Mouse (Mus musculus) embryonic facial prominence, embryonic 10.5 days (tissue): Measurements from ENCODE around the gene Tln1. TPM values are rescaled to one million over a fixed set of nuclear protein-coding genes. Genes with fewer than 3 reads are reported as not detected.
"Not testable (repeated sequence)": the region's sequence is repeated elsewhere in the genome, so short reads cannot be mapped to it uniquely, and the experiment has no call there.

Experiments
- DNase-seq: peaks from one replicate; pipeline ENCODE4 v3.0.0-alpha.2; 2017; ENCODE audit warnings: low spot score
- H3K27ac ChIP-seq: fragments of 300-500 bp; sonication (generic); replicated peaks from 2 replicates; pipeline ENCODE4 v1.5.1; 2016; ENCODE audit warnings: mild to moderate bottlenecking
- H3K27me3 ChIP-seq: fragments of 300-500 bp; sonication (generic); replicated peaks from 2 replicates; pipeline ENCODE4 v1.6.1; 2016; ENCODE audit warnings: low read depth, mild to moderate bottlenecking; ENCODE audit not compliant: poor library complexity, severe bottlenecking
- H3K36me3 ChIP-seq: fragments of 300-500 bp; sonication (generic); replicated peaks from 2 replicates; pipeline ENCODE4 v1.6.1; 2016; ENCODE audit warnings: mild to moderate bottlenecking, moderate library complexity
- H3K4me1 ChIP-seq: fragments of 300-500 bp; sonication (generic); 2 replicates; pipeline ENCODE4 v1.6.1; 2016
- H3K4me3 ChIP-seq: fragments of 300-500 bp; sonication (generic); 2 replicates; pipeline ENCODE4 v1.5.1; 2016; ENCODE audit warnings: mild to moderate bottlenecking, moderate library complexity
- H3K9me3 ChIP-seq: fragments of 300-500 bp; sonication (generic); 2 replicates; pipeline ENCODE4 v1.6.1; 2016; ENCODE audit warnings: mild to moderate bottlenecking
- WGBS: fragments of 180-500 bp; shearing (Covaris S2); methylation state at CpG from one replicate; pipeline ENCODE4 v1.1.7; 2016; 5-methylcytosine and 5-hydroxymethylcytosine counted together
- polyA plus RNA-seq: library from polyadenylated mRNA; unstranded; fragments of >200 nt; fragmentation: Nextera tagmentation; extraction: Ambion mirVana; gene quantifications from 2 replicates; pipeline ENCODE4 v1.2.1, GENCODE M21; 2016

Tln1 gene
- 53.1 and 53.5 TPM in 2 replicates for polyA plus RNA-seq

GRCm38 (mm10) chr4:43561997-43562768 is at the start of gene Tln1, which contains the start of gene Creb3:
Gene Tln1 (minus strand): TSS chr4:43562691.
Gene Creb3 (plus strand): TSS chr4:43562332.
- WGBS: under 1% methylated on average over 62 of the region's 62 CpGs
- peak; percentile 94 for DNase-seq

GRCm38 (mm10) chr4:43604751-43605685 is 42.5 kb upstream of the Tln1 start:
- H3K27ac ChIP-seq: no peak overlapping the region
- DNase-seq: no peak
- no peak overlapping the region for H3K4me3 ChIP-seq
- H3K36me3 ChIP-seq: no peaks in the 10 kb centered on the region
- H3K9me3 ChIP-seq: no peaks in the 10 kb centered on the region
- WGBS: 80% methylated on average over 9 of the region's 9 CpGs
- no peaks in the 10 kb centered on the region for H3K4me1 ChIP-seq
- H3K27me3 ChIP-seq: no peaks in the 10 kb centered on the region

More at GRCm38 (mm10) chr4:43561997-43562768, at the start of gene Tln1, which contains the start of gene Creb3:
- Histone ChIP-seq H3K36me3 (peaks cover 35% of the 10 kb centered on the region), H3K9me3 (no peaks in the 10 kb centered on the region), H3K4me1 (peaks cover 58% of the 10 kb centered on the region), H3K27ac (peak within 1 kb of the TSS; percentile 97), H3K4me3 (peak within 1 kb of the TSS; percentile 94), H3K27me3 (no peaks in the 10 kb centered on the region)

- no peak overlapping the region for H3K4me3 ChIP-seq
- 68% methylated on average over 3 of the region's 3 CpGs for WGBS
- no peaks in the 10 kb centered on the region for H3K9me3 ChIP-seq
- H3K27ac ChIP-seq: no peak overlapping the region
- H3K36me3 ChIP-seq: no peaks in the 10 kb centered on the region
- no peaks in the 10 kb centered on the region for H3K27me3 ChIP-seq
- H3K4me1 ChIP-seq: no peaks in the 10 kb centered on the region
- DNase-seq: no peak
These were observed 41.6 kb upstream of the Tln1 start for GRCm38 (mm10) chr4:43604099-43604498.

GRCm38 (mm10) chr4:43600195-43600934 is 37.9 kb upstream of the Tln1 start:
- Histone ChIP-seq H3K9me3 (no peaks in the 10 kb centered on the region), H3K27ac (no peak overlapping the region), H3K4me1 (no peaks in the 10 kb centered on the region), H3K4me3 (no peak overlapping the region), H3K36me3 (no peaks in the 10 kb centered on the region), H3K27me3 (no peaks in the 10 kb centered on the region)
- 81% methylated on average over 9 of the region's 9 CpGs for WGBS
- no peak for DNase-seq

- no peak overlapping the region for H3K4me3 ChIP-seq
- no peaks in the 10 kb centered on the region for H3K9me3 ChIP-seq
- WGBS: 85% methylated on average over 7 of the region's 7 CpGs
- H3K4me1 ChIP-seq: no peaks in the 10 kb centered on the region
- no peaks in the 10 kb centered on the region for H3K36me3 ChIP-seq
- H3K27ac ChIP-seq: no peak overlapping the region
- no peaks in the 10 kb centered on the region for H3K27me3 ChIP-seq
- DNase-seq: no peak
These were observed 36.3 kb upstream of the Tln1 start for GRCm38 (mm10) chr4:43598650-43599380.

- WGBS: 86% methylated on average over 4 of the region's 4 CpGs
- Histone ChIP-seq H3K9me3 (no peaks in the 10 kb centered on the region), H3K4me1 (0 out of 2 replicates have a peak, but pooled peaks cover 2% of the 10 kb centered on the region), H3K36me3 (no peaks in the 10 kb centered on the region), H3K4me3 (no peak overlapping the region), H3K27ac (no peak overlapping the region), H3K27me3 (no peaks in the 10 kb centered on the region)
- DNase-seq: no peak
These were observed 35.7 kb upstream of the Tln1 start for GRCm38 (mm10) chr4:43598200-43598599.

- not testable (repeated sequence) for DNase-seq, H3K27ac ChIP-seq
- WGBS: 78% methylated on average over 2 of the region's 2 CpGs
These were observed 34.1 kb upstream of the Tln1 start for GRCm38 (mm10) chr4:43596597-43596996.

GRCm38 (mm10) chr4:43593453-43593852 is 31.0 kb upstream of the Tln1 start:
- Histone ChIP-seq H3K27ac (no peak overlapping the region), H3K9me3 (no peaks in the 10 kb centered on the region), H3K4me3 (no peak overlapping the region), H3K27me3 (no peaks in the 10 kb centered on the region), H3K36me3 (no peaks in the 10 kb centered on the region), H3K4me1 (0 out of 2 replicates have a peak, but pooled peaks cover 2% of the 10 kb centered on the region)
- peak; percentile 7 for DNase-seq
- WGBS: 69% methylated on average over 3 of the region's 3 CpGs

More at GRCm38 (mm10) chr4:43596597-43596996, 34.1 kb upstream of the Tln1 start:
- not testable (repeated sequence) for H3K9me3 ChIP-seq, H3K27me3 ChIP-seq, H3K4me1 ChIP-seq, H3K36me3 ChIP-seq, H3K4me3 ChIP-seq

- H3K27me3 ChIP-seq: no peaks in the 10 kb centered on the region
- peaks cover 8% of the 10 kb centered on the region; the same call in 1 of the 2 replicates for H3K4me1 ChIP-seq
- H3K27ac ChIP-seq: no peak overlapping the region
- no peaks in the 10 kb centered on the region for H3K9me3 ChIP-seq
- no peak for DNase-seq
- H3K4me3 ChIP-seq: no peak overlapping the region
- 78% methylated on average over 3 of the region's 3 CpGs for WGBS
- H3K36me3 ChIP-seq: no peaks in the 10 kb centered on the region
These were observed 29.5 kb upstream of the Tln1 start for GRCm38 (mm10) chr4:43591961-43592360.

GRCm38 (mm10) chr4:43591543-43591942 is 29.1 kb upstream of the Tln1 start:
- peaks cover 8% of the 10 kb centered on the region; the same call in 1 of the 2 replicates for H3K4me1 ChIP-seq
- no peaks in the 10 kb centered on the region for H3K36me3 ChIP-seq
- H3K4me3 ChIP-seq: no peak overlapping the region
- DNase-seq: no peak
- no peaks in the 10 kb centered on the region for H3K9me3 ChIP-seq
- no peak overlapping the region for H3K27ac ChIP-seq
- H3K27me3 ChIP-seq: no peaks in the 10 kb centered on the region
- 88% methylated on average over 5 of the region's 5 CpGs for WGBS

- Histone ChIP-seq H3K27me3 (no peaks in the 10 kb centered on the region), H3K36me3 (peaks cover 22% of the 10 kb centered on the region), H3K27ac (no peak overlapping the region), H3K4me3 (no peak overlapping the region), H3K4me1 (peaks cover 33% of the 10 kb centered on the region), H3K9me3 (no peaks in the 10 kb centered on the region)
- 52% methylated on average over 7 of the region's 7 CpGs for WGBS
- no peak for DNase-seq
These were observed 25.2 kb upstream of the Tln1 start for GRCm38 (mm10) chr4:43587681-43588080.
